ENCODE assay signal across 8 mouse cellular contexts in genomic region chr16:13867406-13867805, GRCm38 (mm10). TPM values are rescaled to one million over a fixed set of nuclear protein-coding genes. Genes with fewer than 3 reads are reported as not detected.
DNase-seq lines count a peak whose midpoint lies in the region; ATAC-seq and TF ChIP-seq lines count a peak whose summit lies in the region.
"Not testable (repeated sequence)": the region's sequence is repeated elsewhere in the genome, so short reads cannot be mapped to it uniquely, and the experiment has no call there.

No protein-coding gene starts in this region.

- H3K36me3 ChIP-seq in E14TG2a.4 (ENCODE audit: insufficient read depth, low read length) = peaks cover 46% of the 10 kb centered on the region
- not testable (repeated sequence) for H3K36me3 ChIP-seq in forebrain, embryonic 12.5 days (replicated peaks); neural tube, embryonic 11.5 days (ENCODE audit: control insufficient read depth, insufficient read depth, low read length)
- H3K36me3 ChIP-seq in liver, embryonic 12.5 days = peaks cover 44% of the 10 kb centered on the region

- TF ChIP-seq CTCF in E14TG2a.4 (conservative IDR thresholded peaks at IDR 0.05; ENCODE audit: low read length) = not testable (repeated sequence)

- DNase-seq in cerebellum, adult 9-11 months = peak; percentile 17
- DNase-seq in heart, postnatal 10 days = peak; percentile 12 to 14
- DNase-seq in layer of hippocampus, adult 8-10 months (ENCODE audit: low spot score in 2 of 2) = peak; percentile 34 to 38
- peak; percentile 58 for DNase-seq in neural tube, embryonic 11.5 days (ENCODE audit: low spot score)
- DNase-seq in thymus, postnatal 14 days = peak; percentile 51

- WGBS in forebrain, embryonic 12.5 days = 8% methylated on average over 5 of the region's 5 CpGs
- WGBS in liver, embryonic 12.5 days (ENCODE audit: insufficient replicate concordance) = 45% methylated on average over 5 of the region's 5 CpGs
- 21% methylated on average over 5 of the region's 5 CpGs for WGBS in neural tube, embryonic 11.5 days

- intact Hi-C loops in heart, postnatal 10 days (cut with DNase I) = not testable (repeated sequence)

- not testable (repeated sequence) for H3K27me3 ChIP-seq in E14TG2a.4 (ENCODE audit: insufficient read depth, low read length); forebrain, embryonic 12.5 days; liver, embryonic 12.5 days (replicated peaks); neural tube, embryonic 11.5 days (ENCODE audit: control insufficient read depth, insufficient read depth, low read length)

- H3K27ac ChIP-seq in forebrain, embryonic 12.5 days = 0 out of 2 replicates have a peak overlapping the region, but pooled peaks have one; percentile 50
- H3K27ac ChIP-seq in liver, embryonic 12.5 days; neural tube, embryonic 11.5 days (ENCODE audit: low read depth, low read length): not testable (repeated sequence)

- not testable (repeated sequence) for H3K4me1 ChIP-seq in E14TG2a.4 (replicated peaks; ENCODE audit: low read depth, low read length); forebrain, embryonic 12.5 days; neural tube, embryonic 11.5 days (ENCODE audit: control insufficient read depth, insufficient read depth, low read length)
- peaks cover 16% of the 10 kb centered on the region for H3K4me1 ChIP-seq in liver, embryonic 12.5 days

- not testable (repeated sequence) for H3K9me3 ChIP-seq in E14TG2a.4 (ENCODE audit: low read length); forebrain, embryonic 12.5 days; liver, embryonic 12.5 days (replicated peaks); neural tube, embryonic 11.5 days (ENCODE audit: control insufficient read depth, low read length)

- H3K4me3 ChIP-seq in E14TG2a.4 (replicated peaks; ENCODE audit: low read length) = peak overlapping the region; percentile 67
- not testable (repeated sequence) for H3K4me3 ChIP-seq in forebrain, embryonic 12.5 days (replicated peaks); neural tube, embryonic 11.5 days (ENCODE audit: low read depth, low read length)
- peak overlapping the region; percentile 51; the same call in 1 of the 2 replicates for H3K4me3 ChIP-seq in liver, embryonic 12.5 days

- ATAC-seq in forebrain, embryonic 12.5 days (ENCODE audit: low FRiP score) = peak; percentile 65; the same call in 1 of the 2 replicates
- not testable (repeated sequence) for ATAC-seq in liver, embryonic 12.5 days
- peak; percentile 75; the same call in 1 of the 2 replicates for ATAC-seq in neural tube, embryonic 11.5 days (ENCODE audit: insufficient read depth, low FRiP score, low TSS enrichment)

- peak overlapping the region; percentile 55; the same call in 1 of the 2 replicates for H3K4me2 ChIP-seq in forebrain, embryonic 12.5 days
- peak overlapping the region; percentile 69 for H3K4me2 ChIP-seq in liver, embryonic 12.5 days
- peak overlapping the region; percentile 25; the same call in 1 of the 2 replicates for H3K4me2 ChIP-seq in neural tube, embryonic 11.5 days (ENCODE audit: low read depth)

- H3K9ac ChIP-seq in forebrain, embryonic 12.5 days; neural tube, embryonic 11.5 days (ENCODE audit: low read length): not testable (repeated sequence)
- H3K9ac ChIP-seq in liver, embryonic 12.5 days = peak overlapping the region; percentile 68; the same call in 1 of the 2 replicates

RNA-seq across cellular contexts. Expression of gene Pdxdc1, which starts 35.5 kb away (rescaled TPM):
- polyA plus RNA-seq in forebrain, embryonic 12.5 days (2016; fragmentation: Nextera tagmentation; extraction: Ambion mirVana) = 67.7 and 72.1 TPM in 2 replicates
- 10 to 100 TPM; 78.5 to 80.1 TPM for total RNA-seq in heart, postnatal 10 days (2021)
- 10 to 100 TPM; 72.3 to 79.6 (median 74.5) TPM for total RNA-seq in layer of hippocampus, adult 8-10 months (2022)
- 34.1 and 35.5 TPM in 2 replicates for polyA plus RNA-seq in liver, embryonic 12.5 days (2016; fragmentation: Nextera tagmentation; extraction: Ambion mirVana)
- polyA plus RNA-seq in neural tube, embryonic 11.5 days (2014; fragmentation: Nextera tagmentation; extraction: Ambion mirVana) = 79.4 TPM in 2 replicates

RNA-seq across cellular contexts. Expression of gene Mpv17l, which starts 35.6 kb away (rescaled TPM):
- polyA plus RNA-seq in forebrain, embryonic 12.5 days (2016; fragmentation: Nextera tagmentation; extraction: Ambion mirVana) = 3.6 and 4.7 TPM in 2 replicates
- total RNA-seq in heart, postnatal 10 days (2021) = 1 to 10 TPM in 1 of 2 experiments, under 1 TPM in 1; 0.74 to 1.3 TPM
- 10 to 100 TPM; 74.4 to 77.8 (median 75.4) TPM for total RNA-seq in layer of hippocampus, adult 8-10 months (2022)
- polyA plus RNA-seq in liver, embryonic 12.5 days (2016; fragmentation: Nextera tagmentation; extraction: Ambion mirVana) = 1.7 and 2.4 TPM in 2 replicates
- polyA plus RNA-seq in neural tube, embryonic 11.5 days (2014; fragmentation: Nextera tagmentation; extraction: Ambion mirVana) = 5.1 and 5.3 TPM in 2 replicates

RNA-seq across cellular contexts. Expression of gene Ntan1, which starts 48.8 kb away (rescaled TPM):
- polyA plus RNA-seq in forebrain, embryonic 12.5 days (2016; fragmentation: Nextera tagmentation; extraction: Ambion mirVana) = 177 and 186 TPM in 2 replicates
- total RNA-seq in heart, postnatal 10 days (2021) = 10 to 100 TPM; 66.2 to 66.5 TPM
- total RNA-seq in layer of hippocampus, adult 8-10 months (2022) = 10 to 100 TPM; 90.5 to 94.1 (median 92.2) TPM
- 51.8 and 58.0 TPM in 2 replicates for polyA plus RNA-seq in liver, embryonic 12.5 days (2016; fragmentation: Nextera tagmentation; extraction: Ambion mirVana)
- polyA plus RNA-seq in neural tube, embryonic 11.5 days (2014; fragmentation: Nextera tagmentation; extraction: Ambion mirVana) = 152 and 162 TPM in 2 replicates
